Mouse (Mus musculus) C2C12 (cell line): ENCODE results near the gene Myt1.

ENCODE experiments used
- CEBPB ChIP-seq: IDR thresholded peaks from one replicate; pipeline ENCODE4 v1.6.1; 2011; ENCODE audit warnings: low read depth, mild to moderate bottlenecking, control low read depth, moderate library complexity
- CTCF ChIP-seq: IDR thresholded peaks from one replicate; pipeline ENCODE4 v1.5.1; 2011; ENCODE audit not compliant: control insufficient read depth, insufficient read depth, insufficient read length
- FOSL1 ChIP-seq: IDR thresholded peaks from one replicate; pipeline ENCODE4 v1.8.0; 2011; ENCODE audit warnings: mild to moderate bottlenecking, low read length; ENCODE audit not compliant: poor library complexity, insufficient read depth, severe bottlenecking
- MAX ChIP-seq: IDR thresholded peaks from one replicate; pipeline ENCODE4 v1.6.1; 2011; ENCODE audit warnings: mild to moderate bottlenecking, control low read depth
- MYOD1 ChIP-seq: IDR thresholded peaks from one replicate; pipeline ENCODE4 v1.6.1; 2011; ENCODE audit warnings: low read depth; ENCODE audit not compliant: control insufficient read depth, insufficient read length
- MYOG ChIP-seq: IDR thresholded peaks from one replicate; pipeline ENCODE4 v1.6.1; 2011; ENCODE audit not compliant: control insufficient read depth, insufficient read length; ENCODE audit errors: extremely low read depth
- USF1 ChIP-seq: IDR thresholded peaks from one replicate; pipeline ENCODE4 v1.6.1; 2011; ENCODE audit warnings: low read depth, mild to moderate bottlenecking, control low read depth, moderate library complexity

DNA sequence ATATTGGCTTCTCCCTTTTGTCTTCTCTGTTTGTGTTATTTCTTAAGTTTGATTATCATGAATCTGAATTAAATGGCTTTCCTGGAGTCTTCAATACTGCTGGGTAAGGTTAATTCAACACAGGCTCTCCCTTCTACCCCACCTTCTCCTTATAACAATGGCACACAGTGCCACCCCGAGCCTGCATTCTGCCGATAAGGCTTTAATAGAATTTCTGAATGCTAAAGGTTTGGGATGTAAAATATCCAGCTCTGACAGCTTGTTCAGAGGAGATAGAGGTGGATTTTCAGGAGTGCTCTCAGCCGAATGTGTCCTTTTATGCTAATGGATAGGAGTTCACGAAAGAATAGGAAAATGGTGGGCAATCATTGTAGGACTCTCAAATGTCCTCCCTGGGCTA, 2.1 kb downstream of the Myt1 start:
- TF ChIP-seq CTCF (no peak), MAX (no peak), USF1 (no peak), MYOG (no peak), CEBPB (no peak), MYOD1 (no peak), FOSL1 (no peak)
